9 mouse cellular contexts compared by ENCODE assay signal in the genomic region with DNA sequence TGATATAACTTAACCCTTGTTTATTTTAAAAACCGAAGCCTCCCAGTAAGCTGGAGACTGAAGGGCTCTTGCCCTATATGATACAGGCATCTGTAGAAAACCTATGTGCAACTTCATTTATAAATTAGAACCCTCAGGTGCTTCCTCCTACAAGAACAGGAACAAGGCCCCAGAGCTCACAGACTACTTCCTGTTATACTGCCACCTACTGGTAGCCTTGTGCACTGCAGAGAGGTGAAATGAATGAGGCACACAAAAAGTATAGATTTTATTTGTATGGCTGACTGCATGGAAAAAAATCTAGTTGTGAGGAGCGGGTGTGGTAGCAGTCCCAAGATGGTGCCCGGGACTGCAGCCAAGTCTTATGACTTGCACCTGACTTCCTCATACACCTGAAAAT.
A peak's percentile ranks its signal among the peaks of the same experiment; 100 is the strongest.
DNase-seq lines count a peak whose midpoint lies in the region; ATAC-seq lines count a peak whose summit lies in the region.
"Had no signal": no experiment of that assay in that cellular context is flagged by ENCODE, and none has a peak within 500 bp of the region (broad histone marks: within the 10 kb centered on the region; RNA-seq: fewer than 3 reads in every experiment).

No protein-coding gene starts in this region.

- DNase-seq in kidney, adult 9 months, result peak; percentile 7
- DNase-seq in c-Kit-negative CD71-positive TER-119-positive erythroid progenitor cells, embryonic 14.5 days (ENCODE audit: low read depth, low spot score), result peak; percentile 26
- DNase-seq in spleen, adult 12 weeks (ENCODE audit: low spot score), result peak; percentile 20
- DNase-seq in heart, postnatal 14 days, result no peak
- no peak for DNase-seq in gastrocnemius, postnatal 25 days

- WGBS in kidney, embryonic 16.5 days, result 98% methylated on average over 3 of the region's 3 CpGs

- H3K27me3 ChIP-seq in kidney, embryonic 16.5 days (ENCODE audit: insufficient read depth, low read length), result no peaks in the 10 kb centered on the region

- H3K4me1 ChIP-seq in kidney, embryonic 16.5 days (ENCODE audit: insufficient read depth, low read length), result no peaks in the 10 kb centered on the region
- H3K4me1 ChIP-seq: midbrain, embryonic 10.5 days had no signal

- no peak for ATAC-seq in kidney, embryonic 16.5 days (ENCODE audit: low FRiP score, low TSS enrichment)
- peak; percentile 61 for ATAC-seq in CD4-positive, CD25-positive, alpha-beta regulatory T cell, adult 4 months
- no peak for ATAC-seq in erythroid progenitor cell, adult 5-6 weeks (replicated peaks; ENCODE audit: low FRiP score, poor library complexity, severe bottlenecking)

- H3K4me2 ChIP-seq in kidney, embryonic 16.5 days (replicated peaks; ENCODE audit: low read depth, low read length), result no peak overlapping the region

- H3K36me3 ChIP-seq in kidney, embryonic 16.5 days (ENCODE audit: insufficient read depth, low read length), result no peaks in the 10 kb centered on the region
- H3K36me3 ChIP-seq: midbrain, embryonic 10.5 days had no signal

- no peak overlapping the region for H3K4me3 ChIP-seq in kidney, embryonic 16.5 days (ENCODE audit: low read length)
- H3K4me3 ChIP-seq: midbrain, embryonic 10.5 days had no signal

- no peak overlapping the region for H3K27ac ChIP-seq in kidney, embryonic 16.5 days (ENCODE audit: low read length)
- H3K27ac ChIP-seq: midbrain, embryonic 10.5 days had no signal

- no peaks in the 10 kb centered on the region for H3K9me3 ChIP-seq in kidney, embryonic 16.5 days (ENCODE audit: low read length)
- H3K9me3 ChIP-seq: midbrain, embryonic 10.5 days had no signal

- no peak overlapping the region for H3K9ac ChIP-seq in kidney, embryonic 16.5 days (replicated peaks; ENCODE audit: low read length)

- intact Hi-C loops in heart, postnatal 14 days (cut with DNase I), result no loop called here

Comparison
In these comparisons a context has a peak if more than half of its experiments do, and no peak if none do; other contexts are left out.
1. DNase-seq: peak in kidney, adult 9 months (single experiment), c-Kit-negative CD71-positive TER-119-positive erythroid progenitor cells, embryonic 14.5 days (single experiment) and spleen, adult 12 weeks (single experiment); none in heart, postnatal 14 days (0 of 2) and gastrocnemius, postnatal 25 days (single experiment).